Mouse (Mus musculus) bone marrow macrophage, adult 2 months (primary cell): ENCODE results near the gene Pgs1.

Experiments
- CTCF ChIP-seq: IDR thresholded peaks from 2 replicates; pipeline ENCODE4 v1.5.1; 2012; ENCODE audit warnings: low read depth, mild to moderate bottlenecking, low read length, moderate library complexity
- POLR2A ChIP-seq: IDR thresholded peaks from 2 replicates; pipeline ENCODE4 v1.6.1; 2012; ENCODE audit warnings: mild to moderate bottlenecking, low read depth, low read length, borderline replicate concordance

DNA sequence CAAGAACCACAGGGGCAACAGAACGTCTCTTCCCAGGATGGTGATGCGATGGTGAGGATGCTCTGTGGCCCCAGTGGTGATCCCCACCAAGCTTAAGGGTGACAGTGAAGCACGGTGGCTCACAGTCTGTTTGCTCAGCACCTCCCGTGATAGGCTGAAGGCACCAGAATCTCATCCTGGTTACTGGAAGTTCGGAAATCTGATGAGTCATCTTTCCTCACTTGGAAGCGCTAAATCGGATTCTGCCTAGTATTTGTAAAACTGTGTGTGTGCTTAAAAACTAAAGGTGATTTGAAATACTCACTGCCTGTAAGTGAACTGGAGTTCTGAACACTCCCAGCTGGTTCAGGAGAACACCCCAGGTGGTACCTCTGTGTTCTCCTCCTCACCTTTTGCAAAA is 2.3 kb upstream of the Pgs1 start:
- no peak for TF ChIP-seq CTCF
- no peak for TF ChIP-seq POLR2A
